Comparison of ENCODE assay signal across 16 mouse cellular contexts in the genomic region with DNA sequence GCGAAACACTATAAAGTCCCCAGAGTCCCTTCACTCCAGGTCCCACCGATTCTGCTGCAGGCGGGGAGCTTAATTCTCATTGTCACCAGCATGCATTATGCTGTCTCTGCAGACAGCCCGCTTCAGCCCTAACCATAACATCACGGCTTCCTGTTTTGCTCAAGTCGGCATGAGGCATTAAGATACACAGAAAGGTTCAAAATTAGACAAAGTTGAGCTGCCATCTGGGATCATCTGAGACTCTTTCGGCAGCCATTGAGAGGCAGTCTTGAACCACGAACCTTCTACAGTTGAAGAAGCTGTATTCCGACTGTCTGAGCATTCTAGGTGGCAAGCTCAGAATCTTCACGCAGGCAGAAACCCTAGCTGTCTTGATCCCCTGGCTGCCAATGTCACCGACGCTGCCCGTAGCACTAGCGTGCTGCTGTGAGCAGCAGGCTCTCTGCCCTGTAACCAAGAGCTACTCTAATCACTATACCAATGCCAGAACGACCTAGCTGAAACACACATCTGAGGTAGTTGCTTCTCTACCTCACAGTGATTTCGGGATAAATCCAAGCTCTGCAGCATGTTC. TPM values are rescaled to one million over a fixed set of nuclear protein-coding genes. Genes with fewer than 3 reads are reported as not detected.
DNase-seq lines count a peak whose midpoint lies in the region; ATAC-seq and TF ChIP-seq lines count a peak whose summit lies in the region.
"Had no signal": no experiment of that assay in that cellular context is flagged by ENCODE, and none has a peak within 500 bp of the region (broad histone marks: within the 10 kb centered on the region; RNA-seq: fewer than 3 reads in every experiment).

No protein-coding gene starts in this region.

- peak; percentile 50 for TF ChIP-seq CTCF in forebrain, postnatal 0 days (IDR thresholded peaks at IDR 0.05; ENCODE audit: low read depth)
- no peak for TF ChIP-seq CTCF in lung, adult 2 months (IDR thresholded peaks at IDR 0.05; ENCODE audit: insufficient read depth, low read length)
- no peak for TF ChIP-seq CTCF in brain, embryonic 14.5 days (IDR thresholded peaks at IDR 0.05; ENCODE audit: borderline replicate concordance, extremely low read depth, insufficient read depth, insufficient read length)

- DNase-seq in forebrain, postnatal 0 days: peak; percentile 62
- no peak for DNase-seq in forebrain, embryonic 11.5 days (ENCODE audit: low spot score)
- DNase-seq in lung, postnatal 14 days: peak; percentile 9
- DNase-seq in lung, adult 2 months: no peak
- peak; percentile 46 for DNase-seq in brain, embryonic 14.5 days (ENCODE audit: low read depth)
- peak; percentile 71 for DNase-seq in naive thymus-derived CD4-positive, alpha-beta T cell, adult 2 months (ENCODE audit: low read depth)
- DNase-seq in kidney, postnatal 4 days: no peak
- DNase-seq in layer of hippocampus, postnatal 14 days (ENCODE audit: low spot score in 2 of 2): no peak
- DNase-seq: adrenal gland, postnatal 25 days; B cell, adult 2 months; cerebellum, adult 11 months; gastrocnemius, postnatal 36 days; kidney, adult 9 months; liver had no signal

- H3K4me3 ChIP-seq in forebrain, postnatal 0 days (ENCODE audit: low read depth, low read length): no peak overlapping the region
- no peak overlapping the region for H3K4me3 ChIP-seq in forebrain, embryonic 11.5 days (ENCODE audit: low read depth, low read length)
- H3K4me3 ChIP-seq in lung, adult 2 months (replicated peaks; ENCODE audit: extremely low read depth, low read depth, low read length): no peak overlapping the region
- H3K4me3 ChIP-seq: forebrain, embryonic 10.5 days had no signal

- H3K9me3 ChIP-seq in forebrain, postnatal 0 days (ENCODE audit: low read length): no peaks in the 10 kb centered on the region
- H3K9me3 ChIP-seq in forebrain, embryonic 11.5 days (ENCODE audit: control insufficient read depth, low read length): no peaks in the 10 kb centered on the region
- H3K9me3 ChIP-seq: forebrain, embryonic 10.5 days had no signal

- ATAC-seq in forebrain, postnatal 0 days: peak; percentile 57
- no peak for ATAC-seq in forebrain, embryonic 11.5 days (replicated peaks; ENCODE audit: low FRiP score)
- ATAC-seq: Patski had no signal

- no peak overlapping the region for H3K27ac ChIP-seq in forebrain, postnatal 0 days (ENCODE audit: low read depth, low read length)
- H3K27ac ChIP-seq in forebrain, embryonic 11.5 days (ENCODE audit: low read depth, low read length): no peak overlapping the region
- H3K27ac ChIP-seq: forebrain, embryonic 10.5 days had no signal

- H3K36me3 ChIP-seq in forebrain, postnatal 0 days (ENCODE audit: insufficient read depth): no peaks in the 10 kb centered on the region
- no peaks in the 10 kb centered on the region for H3K36me3 ChIP-seq in forebrain, embryonic 11.5 days (ENCODE audit: control insufficient read depth, insufficient read depth, low read length)
- H3K36me3 ChIP-seq: forebrain, embryonic 10.5 days had no signal

- WGBS in forebrain, postnatal 0 days: 62% methylated on average over 16 of the region's 16 CpGs
- 74% methylated on average over 16 of the region's 16 CpGs for WGBS in forebrain, embryonic 11.5 days
- WGBS in lung, adult 2 months: 47% methylated on average over 16 of the region's 16 CpGs

- H3K9ac ChIP-seq in forebrain, postnatal 0 days: no peak overlapping the region
- no peak overlapping the region for H3K9ac ChIP-seq in forebrain, embryonic 11.5 days (ENCODE audit: low read length)

- no peak for TF ChIP-seq POLR2A in lung, adult 2 months (IDR thresholded peaks at IDR 0.05; ENCODE audit: borderline replicate concordance, extremely low read depth, low read depth, low read length)
- no peak for TF ChIP-seq POLR2A in brain, embryonic 14.5 days (IDR thresholded peaks at IDR 0.05; ENCODE audit: borderline replicate concordance, extremely low read depth, insufficient read depth, insufficient read length, poor library complexity, severe bottlenecking)

- no peak overlapping the region for H3K4me2 ChIP-seq in forebrain, postnatal 0 days (ENCODE audit: low read depth)
- H3K4me2 ChIP-seq in forebrain, embryonic 11.5 days (ENCODE audit: low read depth, low read length, severe bottlenecking): no peak overlapping the region

- no peaks in the 10 kb centered on the region for H3K4me1 ChIP-seq in forebrain, postnatal 0 days (ENCODE audit: insufficient read depth)
- H3K4me1 ChIP-seq in forebrain, embryonic 11.5 days (replicated peaks; ENCODE audit: control insufficient read depth, insufficient read depth, low read length): no peaks in the 10 kb centered on the region
- no peaks in the 10 kb centered on the region for H3K4me1 ChIP-seq in lung, adult 2 months (ENCODE audit: control insufficient read depth, insufficient read depth, low read length)

- H3K27me3 ChIP-seq in forebrain, postnatal 0 days (ENCODE audit: insufficient read depth, low read length): no peaks in the 10 kb centered on the region
- H3K27me3 ChIP-seq in forebrain, embryonic 11.5 days (ENCODE audit: control insufficient read depth, insufficient read depth, low read length): no peaks in the 10 kb centered on the region
- H3K27me3 ChIP-seq: Patski had no signal

RNA-seq across cellular contexts. Expression of gene St6galnac5, which starts 12.2 kb away (rescaled TPM):
- total RNA-seq in forebrain, postnatal 0 days (2014; rRNA removed): 23.9 and 26.8 TPM in 2 replicates
- 23.4 and 38.3 TPM in 2 replicates for polyA plus RNA-seq in forebrain, postnatal 0 days (2015; fragmentation: Nextera tagmentation; extraction: Ambion mirVana)
- polyA plus RNA-seq in forebrain, embryonic 11.5 days (2014; fragmentation: Nextera tagmentation; extraction: Ambion mirVana): 0.69 and 1.3 TPM in 2 replicates
- polyA plus RNA-seq in lung, adult 2 months (2012; rRNA removed): 0.67 and 1.2 TPM in 2 replicates
- polyA plus RNA-seq in brain, embryonic 14.5 days (2012; rRNA removed): 17.7 and 24.4 TPM in 2 replicates
- 100 to 1,000 TPM; 122 to 127 TPM for total RNA-seq in layer of hippocampus, postnatal 14 days (2021)

Comparison
In these comparisons a context has a peak if more than half of its experiments do, and no peak if none do; other contexts are left out.
1. DNase-seq: peak in forebrain, postnatal 0 days (single experiment), lung, postnatal 14 days (single experiment), brain, embryonic 14.5 days (single experiment) and naive thymus-derived CD4-positive, alpha-beta T cell, adult 2 months (single experiment); none in forebrain, embryonic 11.5 days (single experiment), lung, adult 2 months (single experiment), kidney, postnatal 4 days (0 of 2) and layer of hippocampus, postnatal 14 days (0 of 2).